Mouse (Mus musculus): ENCODE measurements around the gene Nudt22. TPM values are rescaled to one million over a fixed set of nuclear protein-coding genes. Genes with fewer than 3 reads are reported as not detected.
A peak's percentile ranks its signal among the peaks of the same experiment; 100 is the strongest.

Gene Nudt22
- polyA plus RNA-seq (2015; fragmentation: Nextera tagmentation; extraction: Ambion mirVana), result 39.0 and 40.8 TPM in 2 replicates

DNA sequence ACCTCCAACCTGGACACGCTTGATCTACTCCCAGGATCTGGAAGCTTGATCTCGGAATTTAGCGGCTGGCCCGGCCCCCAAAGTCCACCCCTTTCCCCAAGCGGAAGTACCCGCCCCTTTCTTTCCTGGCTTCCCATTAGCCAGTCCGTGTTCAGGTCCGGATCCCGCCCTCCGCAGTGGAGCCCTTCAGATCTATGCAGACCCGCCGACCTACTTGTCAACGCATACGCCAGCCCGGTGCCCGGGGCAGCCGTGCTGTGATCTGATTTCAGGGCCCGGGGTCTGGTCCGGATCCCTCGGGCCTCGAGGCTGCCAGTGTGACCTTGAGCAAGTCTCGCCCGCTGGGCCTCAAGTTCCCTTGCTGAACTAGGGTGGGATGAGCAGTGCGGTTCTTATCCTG lies at the start of gene Nudt22, which contains the start of gene Trpt1:
Gene Nudt22 (minus strand): TSS at position 112 of the 400 bp plus-strand sequence.
Gene Trpt1 (plus strand): TSS at position 126 of the 400 bp plus-strand sequence.
- H3K27ac ChIP-seq, result peak within 1 kb of the TSS; percentile 84
- no peaks in the 10 kb centered on the region for H3K27me3 ChIP-seq (ENCODE audit: insufficient read depth, low read length)
- H3K36me3 ChIP-seq (ENCODE audit: insufficient read depth, low read length), result peaks cover 11% of the 10 kb centered on the region; the same call in 1 of the 2 replicates
- ATAC-seq (replicated peaks; ENCODE audit: low FRiP score, low read depth), result peak; percentile 71
- under 1% methylated on average over 24 of the region's 24 CpGs for WGBS
- H3K9ac ChIP-seq (ENCODE audit: low read depth, low read length), result peak within 1 kb of the TSS; percentile 70
- TF ChIP-seq CTCF (IDR thresholded peaks at IDR 0.05; ENCODE audit: low read depth), result no peak
- peaks cover 31% of the 10 kb centered on the region for H3K4me1 ChIP-seq (replicated peaks; ENCODE audit: insufficient read depth, low read length)
- peak within 1 kb of the TSS; percentile 56 for H3K4me3 ChIP-seq (replicated peaks; ENCODE audit: low read depth, low read length)
- H3K4me2 ChIP-seq (ENCODE audit: low read length), result peak within 1 kb of the TSS; percentile 90
- no peaks in the 10 kb centered on the region for H3K9me3 ChIP-seq (replicated peaks; ENCODE audit: low read length)
- peak; percentile 96 for DNase-seq (ENCODE audit: low spot score)

DNA sequence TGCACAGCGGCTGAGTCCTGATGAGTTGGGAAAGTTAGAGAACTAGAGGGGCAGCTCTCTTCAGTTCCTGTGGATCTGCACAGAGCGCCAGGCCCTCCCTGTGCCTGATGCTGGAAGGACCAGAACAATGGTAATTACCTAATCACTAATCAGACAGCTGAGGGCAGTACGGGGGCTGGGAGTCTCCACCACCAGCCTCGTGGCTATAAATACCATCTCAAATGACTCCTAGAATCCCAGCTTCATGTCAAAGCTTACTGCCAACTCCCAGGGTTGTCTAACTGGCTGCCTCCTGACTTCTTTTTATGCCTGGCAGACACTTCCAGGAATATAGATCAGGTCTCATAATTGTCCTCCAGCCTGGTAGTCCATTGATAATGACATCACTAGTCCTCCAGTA lies 48.8 kb upstream of the Nudt22 start:
- H3K27me3 ChIP-seq (ENCODE audit: insufficient read depth, low read length), result no peaks in the 10 kb centered on the region
- H3K9me3 ChIP-seq (replicated peaks; ENCODE audit: low read length), result no peaks in the 10 kb centered on the region
- no peaks in the 10 kb centered on the region for H3K36me3 ChIP-seq (ENCODE audit: insufficient read depth, low read length)
- WGBS, result 22% methylated on average over 4 of the region's 4 CpGs
- H3K4me3 ChIP-seq (replicated peaks; ENCODE audit: low read depth, low read length), result no peak overlapping the region
- H3K9ac ChIP-seq (ENCODE audit: low read depth, low read length), result no peak overlapping the region
- TF ChIP-seq CTCF (IDR thresholded peaks at IDR 0.05; ENCODE audit: low read depth), result no peak
- DNase-seq (ENCODE audit: low spot score), result no peak
- no peaks in the 10 kb centered on the region for H3K4me1 ChIP-seq (replicated peaks; ENCODE audit: insufficient read depth, low read length)
- H3K4me2 ChIP-seq (ENCODE audit: low read length), result no peak overlapping the region
- no peak for ATAC-seq (replicated peaks; ENCODE audit: low FRiP score, low read depth)
- H3K27ac ChIP-seq, result no peak overlapping the region

- Histone ChIP-seq H3K4me2 (ENCODE audit: low read length) (no peak overlapping the region), H3K9ac (ENCODE audit: low read depth, low read length) (no peak overlapping the region), H3K36me3 (ENCODE audit: insufficient read depth, low read length) (no peaks in the 10 kb centered on the region), H3K27me3 (ENCODE audit: insufficient read depth, low read length) (no peaks in the 10 kb centered on the region), H3K4me1 (replicated peaks; ENCODE audit: insufficient read depth, low read length) (no peaks in the 10 kb centered on the region), H3K27ac (no peak overlapping the region), H3K9me3 (replicated peaks; ENCODE audit: low read length) (no peaks in the 10 kb centered on the region), H3K4me3 (replicated peaks; ENCODE audit: low read depth, low read length) (no peak overlapping the region)
- ATAC-seq (replicated peaks; ENCODE audit: low FRiP score, low read depth) (no peak), DNase-seq (ENCODE audit: low spot score) (no peak)
- 42% methylated on average over 4 of the region's 4 CpGs for WGBS
- TF ChIP-seq CTCF (IDR thresholded peaks at IDR 0.05; ENCODE audit: low read depth), result no peak
Measured at GRCm38 (mm10) chr19:7044279-7044678, 48.4 kb upstream of the Nudt22 start.

- no peak overlapping the region for H3K4me3 ChIP-seq (replicated peaks; ENCODE audit: low read depth, low read length)
- WGBS, result 90% methylated on average over 2 of the region's 2 CpGs
- H3K27ac ChIP-seq, result peak overlapping the region; percentile 87; the same call in 1 of the 2 replicates
- DNase-seq (ENCODE audit: low spot score) (no peak), ATAC-seq (replicated peaks; ENCODE audit: low FRiP score, low read depth) (no peak)
- no peaks in the 10 kb centered on the region for H3K9me3 ChIP-seq (replicated peaks; ENCODE audit: low read length)
- no peak for TF ChIP-seq CTCF (IDR thresholded peaks at IDR 0.05; ENCODE audit: low read depth)
- no peaks in the 10 kb centered on the region for H3K36me3 ChIP-seq (ENCODE audit: insufficient read depth, low read length)
- H3K4me1 ChIP-seq (replicated peaks; ENCODE audit: insufficient read depth, low read length), result peaks cover 10% of the 10 kb centered on the region; the same call in 1 of the 2 replicates
- H3K9ac ChIP-seq (ENCODE audit: low read depth, low read length), result no peak overlapping the region
- no peak overlapping the region for H3K4me2 ChIP-seq (ENCODE audit: low read length)
- H3K27me3 ChIP-seq (ENCODE audit: insufficient read depth, low read length), result no peaks in the 10 kb centered on the region
Measured at GRCm38 (mm10) chr19:7041171-7041570, 45.3 kb upstream of the Nudt22 start.

GRCm38 (mm10) chr19:7040637-7041130 lies 44.8 kb upstream of the Nudt22 start:
- no peaks in the 10 kb centered on the region for H3K36me3 ChIP-seq (ENCODE audit: insufficient read depth, low read length)
- peaks cover 10% of the 10 kb centered on the region; the same call in 1 of the 2 replicates for H3K4me1 ChIP-seq (replicated peaks; ENCODE audit: insufficient read depth, low read length)
- TF ChIP-seq CTCF (IDR thresholded peaks at IDR 0.05; ENCODE audit: low read depth), result no peak
- peak overlapping the region; percentile 65 for H3K4me2 ChIP-seq (ENCODE audit: low read length)
- H3K4me3 ChIP-seq (replicated peaks; ENCODE audit: low read depth, low read length), result peak overlapping the region; percentile 47
- no peaks in the 10 kb centered on the region for H3K27me3 ChIP-seq (ENCODE audit: insufficient read depth, low read length)
- WGBS, result 21% methylated on average over 13 of the region's 13 CpGs
- peak overlapping the region; percentile 87 for H3K27ac ChIP-seq
- DNase-seq (ENCODE audit: low spot score) (no peak), ATAC-seq (replicated peaks; ENCODE audit: low FRiP score, low read depth) (no peak)
- H3K9me3 ChIP-seq (replicated peaks; ENCODE audit: low read length), result no peaks in the 10 kb centered on the region
- H3K9ac ChIP-seq (ENCODE audit: low read depth, low read length), result peak overlapping the region; percentile 62

DNA sequence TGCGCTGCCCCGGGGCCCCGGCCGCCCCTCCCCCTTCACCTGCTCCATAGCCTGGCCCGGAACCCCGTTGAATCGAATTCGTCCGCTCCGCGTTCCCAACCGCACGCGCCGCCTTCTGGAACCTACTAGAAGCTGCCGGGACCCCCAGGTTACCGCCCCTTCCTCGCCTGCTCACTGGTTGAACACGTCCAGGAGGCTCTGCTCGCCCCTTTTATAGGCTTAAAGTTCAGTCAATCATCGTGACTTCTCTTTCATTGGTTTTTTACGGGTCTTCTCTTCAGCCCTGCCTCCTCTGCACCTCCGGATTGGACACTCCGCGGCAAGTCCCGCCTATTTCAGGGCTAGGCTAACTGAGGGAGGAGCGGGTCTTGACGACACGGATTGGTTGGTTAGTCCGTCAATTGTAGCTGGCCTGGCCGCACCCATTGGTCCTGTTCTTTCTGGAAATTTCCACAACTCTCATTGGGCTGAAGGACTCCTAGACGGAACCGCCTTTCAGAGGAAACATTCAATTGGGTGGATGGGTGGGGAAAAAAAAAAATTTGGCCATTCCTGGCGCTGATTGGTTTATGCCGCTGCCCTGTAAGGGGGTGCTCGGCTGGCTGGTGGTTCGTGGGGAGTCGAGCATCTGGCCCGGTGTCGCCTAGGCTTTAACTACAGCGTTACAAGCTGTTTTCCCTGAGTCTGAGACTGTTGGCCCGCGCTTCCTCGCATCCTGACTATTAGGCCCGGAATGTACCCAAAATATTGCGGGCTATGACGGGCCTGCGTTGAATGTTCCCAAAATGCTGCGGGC lies 44.1 kb upstream of the Nudt22 start, which contains the start of gene Stip1:
Gene Stip1 (minus strand): TSS at position 127 of the 796 bp plus-strand sequence.
- peak; percentile 60 for TF ChIP-seq CTCF (IDR thresholded peaks at IDR 0.05; ENCODE audit: low read depth)
- peak; percentile 100 for DNase-seq (ENCODE audit: low spot score)
- H3K36me3 ChIP-seq (ENCODE audit: insufficient read depth, low read length), result peaks cover 3% of the 10 kb centered on the region; the same call in 1 of the 2 replicates
- WGBS, result under 1% methylated on average over 49 of the region's 49 CpGs
- ATAC-seq (replicated peaks; ENCODE audit: low FRiP score, low read depth), result peak; percentile 99
- H3K4me2 ChIP-seq (ENCODE audit: low read length), result peak within 1 kb of the TSS; percentile 65
- no peaks in the 10 kb centered on the region for H3K27me3 ChIP-seq (ENCODE audit: insufficient read depth, low read length)
- peak within 1 kb of the TSS; percentile 87 for H3K27ac ChIP-seq
- H3K4me1 ChIP-seq (replicated peaks; ENCODE audit: insufficient read depth, low read length), result peaks cover 10% of the 10 kb centered on the region; the same call in 1 of the 2 replicates
- H3K9me3 ChIP-seq (replicated peaks; ENCODE audit: low read length), result no peaks in the 10 kb centered on the region
- peak within 1 kb of the TSS; percentile 91 for H3K9ac ChIP-seq (ENCODE audit: low read depth, low read length)
- peak within 1 kb of the TSS; percentile 94 for H3K4me3 ChIP-seq (replicated peaks; ENCODE audit: low read depth, low read length)
